Mouse (Mus musculus) embryonic facial prominence, embryonic 14.5 days (tissue): ENCODE data around the gene Rgmb. TPM values are rescaled to one million over a fixed set of nuclear protein-coding genes. Genes with fewer than 3 reads are reported as not detected.

Experiments
- ATAC-seq: fragments of 200-750 bp; cut with Nextera tagmentation; 2 replicates; pipeline ENCODE4 v1.8.0; 2017; ENCODE audit warnings: low read depth, moderate number of reproducible peaks, moderate TSS enrichment
- DNase-seq: peaks from one replicate; pipeline ENCODE4 v3.0.0-alpha.2; 2015; ENCODE audit warnings: low spot score
- H3K27ac ChIP-seq: fragments of 300-500 bp; sonication (generic); replicated peaks from 2 replicates; pipeline ENCODE4 v1.5.1; 2014; ENCODE audit warnings: low read depth, mild to moderate bottlenecking, low read length, moderate library complexity
- H3K27me3 ChIP-seq: fragments of 300-500 bp; sonication (generic); replicated peaks from 2 replicates; pipeline ENCODE4 v1.6.1; 2014; ENCODE audit warnings: low read length; ENCODE audit not compliant: control insufficient read depth, insufficient read depth
- H3K36me3 ChIP-seq: fragments of 300-500 bp; sonication (generic); 2 replicates; pipeline ENCODE4 v1.6.1; 2014; ENCODE audit warnings: low read length, mixed read lengths; ENCODE audit not compliant: control insufficient read depth, insufficient read depth
- H3K4me1 ChIP-seq: fragments of 300-500 bp; sonication (generic); 2 replicates; pipeline ENCODE4 v1.6.1; 2014; ENCODE audit warnings: antibody characterized with exemption, low read length; ENCODE audit not compliant: control insufficient read depth, insufficient read depth
- H3K4me2 ChIP-seq: fragments of 300-500 bp; sonication (generic); 2 replicates; pipeline ENCODE4 v1.6.1; 2014; ENCODE audit warnings: low read depth, mild to moderate bottlenecking, low read length, moderate library complexity, mixed read lengths
- H3K4me3 ChIP-seq: fragments of 300-500 bp; sonication (generic); 2 replicates; pipeline ENCODE4 v1.5.1; 2014; ENCODE audit warnings: low read depth, mild to moderate bottlenecking, low read length
- H3K9ac ChIP-seq: fragments of 300-500 bp; sonication (generic); 2 replicates; pipeline ENCODE4 v1.6.1; 2014; ENCODE audit warnings: low read depth, mild to moderate bottlenecking, low read length, moderate library complexity, mixed read lengths
- H3K9me3 ChIP-seq: fragments of 300-500 bp; sonication (generic); 2 replicates; pipeline ENCODE4 v1.6.1; 2016; ENCODE audit warnings: low read length; ENCODE audit not compliant: control insufficient read depth
- WGBS: fragments of 180-500 bp; shearing (Covaris S2); extraction: QIAGEN DNeasy Blood & Tissue Kit; methylation state at CpG from one replicate; pipeline ENCODE4 v1.1.7; 2014; 5-methylcytosine and 5-hydroxymethylcytosine counted together
- polyA plus RNA-seq: library from polyadenylated mRNA; unstranded; fragments of >200 nt; fragmentation: Nextera tagmentation; extraction: Ambion mirVana; gene quantifications from 2 replicates; pipeline ENCODE4 v1.2.1, GENCODE M21; 2014

Gene Rgmb
- polyA plus RNA-seq, 1 experiment from 2014 or later: 45.2 TPM

DNA sequence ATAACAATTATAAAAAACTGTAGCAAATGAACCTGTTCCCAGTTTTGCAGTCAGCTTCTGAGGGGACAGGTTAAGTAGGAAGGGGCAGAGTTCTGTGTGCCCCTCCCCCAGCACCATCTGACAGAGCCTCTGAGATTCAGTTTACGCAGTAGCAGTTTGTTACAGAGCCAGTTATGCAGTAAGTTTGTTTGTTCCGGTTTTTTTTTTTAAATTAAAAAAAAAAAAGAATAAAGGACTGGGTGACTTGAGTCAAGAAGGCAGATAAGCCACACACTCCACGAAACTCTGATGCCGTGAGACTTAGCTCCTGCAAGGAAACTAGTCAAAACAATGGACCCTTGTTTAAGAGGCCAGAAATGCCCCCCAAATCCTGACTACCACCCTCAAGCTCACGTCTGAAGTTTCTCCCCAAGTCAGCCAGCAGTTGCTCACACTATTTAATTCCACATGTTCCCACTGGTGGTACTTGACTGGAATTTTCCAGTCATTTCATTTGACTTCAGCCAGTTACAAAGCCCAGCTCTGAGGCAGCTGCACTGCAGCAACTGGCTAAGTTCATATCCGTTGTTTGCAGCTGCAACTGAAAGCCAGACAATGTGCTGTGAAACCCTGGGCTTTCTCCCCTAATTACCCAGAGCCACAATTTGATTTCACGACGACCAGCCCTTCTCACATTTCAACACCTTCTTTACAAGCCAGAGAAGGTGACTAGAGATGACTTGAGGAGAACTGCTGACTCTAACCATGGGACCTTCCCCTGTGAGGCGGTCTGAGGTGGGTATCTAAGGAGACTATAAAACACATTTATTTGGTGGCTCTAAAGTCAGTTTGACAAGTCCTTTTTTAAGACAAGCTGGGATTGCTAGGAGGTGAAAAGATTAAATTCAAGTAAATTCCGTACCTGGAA, 22.1 kb downstream of the Rgmb start:
- no peak overlapping the region for H3K9ac ChIP-seq
- H3K4me2 ChIP-seq: peak overlapping the region; percentile 8
- H3K9me3 ChIP-seq: no peaks in the 10 kb centered on the region
- peak overlapping the region; percentile 79 for H3K27ac ChIP-seq
- DNase-seq: peak; percentile 87
- 15% methylated on average over 10 of the region's 10 CpGs for WGBS
- no peak overlapping the region for H3K4me3 ChIP-seq
- no peaks in the 10 kb centered on the region for H3K27me3 ChIP-seq
- peak; percentile 47 for ATAC-seq
- peaks cover 24% of the 10 kb centered on the region for H3K36me3 ChIP-seq
- peaks cover 47% of the 10 kb centered on the region for H3K4me1 ChIP-seq

- no peak for ATAC-seq
- DNase-seq: no peak
- WGBS: 49% methylated on average over 4 of the region's 4 CpGs
- H3K27me3 ChIP-seq: no peaks in the 10 kb centered on the region
- H3K9me3 ChIP-seq: no peaks in the 10 kb centered on the region
- peak overlapping the region; percentile 8; the same call in 1 of the 2 replicates for H3K4me2 ChIP-seq
- peaks cover 24% of the 10 kb centered on the region for H3K36me3 ChIP-seq
- no peak overlapping the region for H3K9ac ChIP-seq
- no peak overlapping the region for H3K4me3 ChIP-seq
- peaks cover 41% of the 10 kb centered on the region for H3K4me1 ChIP-seq
- peak overlapping the region; percentile 79; the same call in 1 of the 2 replicates for H3K27ac ChIP-seq
Measured at GRCm38 (mm10) chr17:15808015-15808414, 22.8 kb downstream of the Rgmb start.

DNA sequence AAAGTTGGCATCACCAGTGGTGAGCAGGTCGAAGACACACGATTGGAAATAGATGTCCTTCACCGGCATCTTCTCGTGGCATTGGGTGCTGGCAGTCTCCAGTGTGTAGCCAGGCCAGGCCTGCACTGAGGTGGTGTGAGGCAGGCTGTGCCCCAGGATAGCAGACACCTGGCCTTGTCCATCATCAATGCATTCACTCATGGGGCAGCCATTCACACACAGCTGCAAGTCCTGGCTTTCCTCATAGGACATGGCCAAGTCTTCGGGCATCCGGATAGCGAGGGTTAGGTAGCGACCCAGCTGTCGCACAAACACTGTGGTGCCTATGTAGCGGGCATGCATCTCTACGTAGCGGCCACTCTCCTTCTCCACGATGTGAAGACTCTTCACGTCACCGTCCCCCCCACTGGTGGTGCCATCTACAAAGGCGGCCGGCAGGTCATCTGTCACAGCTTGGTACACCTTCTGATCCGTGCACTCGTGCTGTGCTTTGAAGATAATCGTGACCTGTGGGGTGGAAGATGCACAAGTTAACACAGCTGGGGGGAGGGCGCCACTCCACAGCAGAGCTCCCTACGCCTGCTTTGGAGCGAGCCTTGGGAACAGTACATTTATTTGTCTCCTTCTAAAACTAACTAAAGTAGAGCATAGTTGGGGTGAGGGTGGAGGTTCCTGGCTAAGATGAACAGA, 23.4 kb downstream of the Rgmb start:
- Histone ChIP-seq H3K27me3 (no peaks in the 10 kb centered on the region), H3K4me3 (no peak overlapping the region), H3K4me2 (no peak overlapping the region), H3K27ac (no peak overlapping the region), H3K9ac (no peak overlapping the region), H3K9me3 (no peaks in the 10 kb centered on the region), H3K36me3 (peaks cover 25% of the 10 kb centered on the region), H3K4me1 (peaks cover 37% of the 10 kb centered on the region)
- WGBS: 88% methylated on average over 23 of the region's 23 CpGs
- ATAC-seq (peak; percentile 53), DNase-seq (peak; percentile 64)

DNA sequence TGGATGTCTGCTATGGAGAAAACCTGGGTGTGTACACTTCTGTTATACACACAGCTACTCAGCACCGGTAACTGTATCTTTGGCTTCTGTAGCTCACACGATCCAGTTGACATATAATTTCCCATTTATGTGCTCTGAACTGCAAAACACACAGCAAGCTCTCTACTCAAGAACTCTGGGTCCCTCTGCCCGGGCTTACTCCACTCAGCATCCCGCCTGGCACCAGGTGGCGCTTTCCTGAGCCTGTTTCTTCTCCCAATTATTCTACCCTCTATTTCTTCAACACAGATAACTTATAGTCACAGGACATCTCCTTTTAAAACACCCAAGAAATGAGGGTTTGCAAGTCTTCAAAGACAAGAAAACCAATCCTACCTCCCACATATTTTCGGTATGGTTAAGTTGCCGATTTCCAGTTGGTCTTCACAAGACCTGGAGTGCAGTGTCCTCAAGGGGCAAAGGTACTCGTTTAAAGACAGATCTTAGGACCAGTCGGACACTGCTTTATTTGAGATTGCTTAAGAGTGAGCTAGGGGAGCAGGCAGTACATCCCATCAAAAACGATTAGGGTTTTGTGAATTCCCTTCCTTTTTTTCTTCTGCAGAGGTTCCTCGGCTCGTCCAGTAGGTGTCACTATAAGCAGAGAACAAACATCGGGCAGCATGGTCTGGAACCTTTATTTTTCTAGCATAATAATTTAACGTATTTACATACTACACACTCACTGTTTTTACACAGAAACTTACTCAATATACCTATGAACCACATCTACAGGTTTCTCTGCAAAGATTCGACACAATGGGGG, 26.6 kb downstream of the Rgmb start:
- H3K9ac ChIP-seq: no peak overlapping the region
- no peak overlapping the region for H3K4me3 ChIP-seq
- WGBS: 46% methylated on average over 15 of the region's 15 CpGs
- H3K27ac ChIP-seq: no peak overlapping the region
- H3K4me2 ChIP-seq: no peak overlapping the region
- ATAC-seq (no peak), DNase-seq (peak; percentile 55)
- H3K27me3 ChIP-seq: no peaks in the 10 kb centered on the region
- peaks cover 12% of the 10 kb centered on the region for H3K4me1 ChIP-seq
- peaks cover 26% of the 10 kb centered on the region for H3K36me3 ChIP-seq
- no peaks in the 10 kb centered on the region for H3K9me3 ChIP-seq

GRCm38 (mm10) chr17:15799195-15799793, 31.5 kb downstream of the Rgmb start:
- 54% methylated on average over 3 of the region's 3 CpGs for WGBS

DNA sequence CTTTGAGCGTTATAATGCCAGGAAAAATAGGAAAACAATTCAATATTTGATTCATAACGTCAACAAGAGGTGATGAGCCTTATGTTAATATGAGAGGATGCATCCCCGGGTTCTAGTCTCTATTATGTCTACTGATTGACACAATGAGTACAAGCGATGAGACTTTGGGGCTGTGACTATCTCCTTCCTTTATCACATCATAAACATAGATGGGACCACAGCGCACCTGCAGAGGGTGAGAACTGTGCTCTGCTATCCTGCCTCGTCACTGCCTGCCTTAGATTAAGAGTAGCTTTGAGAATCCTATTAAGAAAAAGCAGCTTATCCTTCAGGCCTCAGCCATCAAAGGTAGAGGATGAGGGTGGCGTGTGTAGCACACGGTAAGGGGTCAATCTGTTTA, 40.1 kb downstream of the Rgmb start:
- 88% methylated on average over 8 of the region's 8 CpGs for WGBS
- Histone ChIP-seq H3K9ac (no peak overlapping the region), H3K4me1 (no peaks in the 10 kb centered on the region), H3K9me3 (no peaks in the 10 kb centered on the region), H3K4me2 (no peak overlapping the region), H3K27ac (no peak overlapping the region), H3K4me3 (no peak overlapping the region), H3K36me3 (no peaks in the 10 kb centered on the region), H3K27me3 (no peaks in the 10 kb centered on the region)
- DNase-seq (no peak), ATAC-seq (no peak)

More at GRCm38 (mm10) chr17:15799195-15799793, 31.5 kb downstream of the Rgmb start:
- no peak overlapping the region for H3K4me3 ChIP-seq
- H3K9ac ChIP-seq: no peak overlapping the region
- H3K27me3 ChIP-seq: no peaks in the 10 kb centered on the region
- ATAC-seq (no peak), DNase-seq (no peak)
- H3K4me1 ChIP-seq: no peaks in the 10 kb centered on the region
- no peak overlapping the region for H3K27ac ChIP-seq
- H3K4me2 ChIP-seq: no peak overlapping the region
- H3K36me3 ChIP-seq: 0 out of 2 replicates have a peak, but pooled peaks cover 5% of the 10 kb centered on the region
- H3K9me3 ChIP-seq: no peaks in the 10 kb centered on the region

DNA sequence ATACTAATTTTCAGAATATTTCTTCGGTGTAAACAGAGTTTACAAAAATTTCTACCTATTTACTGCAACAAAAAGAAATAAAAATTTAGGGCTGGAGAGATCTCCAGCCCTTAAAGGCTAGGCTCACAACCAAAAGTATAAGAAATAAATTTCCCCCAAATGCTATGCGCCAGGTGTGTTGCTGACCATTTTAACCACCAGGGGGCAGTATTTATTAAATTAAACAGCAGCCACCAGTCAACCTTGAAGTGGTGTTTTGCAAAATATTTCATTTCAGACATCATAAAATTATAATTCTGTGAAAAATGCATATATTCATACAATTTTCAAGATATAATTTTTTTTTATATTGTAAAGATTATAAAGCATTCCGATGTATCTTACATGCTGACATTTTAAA, 43.8 kb downstream of the Rgmb start:
- Histone ChIP-seq H3K36me3 (no peaks in the 10 kb centered on the region), H3K9me3 (no peaks in the 10 kb centered on the region), H3K27me3 (no peaks in the 10 kb centered on the region), H3K4me2 (no peak overlapping the region), H3K9ac (no peak overlapping the region), H3K4me1 (no peaks in the 10 kb centered on the region), H3K27ac (no peak overlapping the region), H3K4me3 (no peak overlapping the region)
- ATAC-seq: no peak
- WGBS: 23% methylated on average over 3 of the region's 3 CpGs
- DNase-seq: peak; percentile 55

GRCm38 (mm10) chr17:15777979-15778378, 52.9 kb downstream of the Rgmb start:
- no peaks in the 10 kb centered on the region for H3K27me3 ChIP-seq
- WGBS: 84% methylated on average over 6 of the region's 6 CpGs
- H3K36me3 ChIP-seq: no peaks in the 10 kb centered on the region
- ATAC-seq: no peak
- no peak overlapping the region for H3K4me3 ChIP-seq
- H3K4me2 ChIP-seq: no peak overlapping the region
- no peak overlapping the region for H3K27ac ChIP-seq
- DNase-seq: no peak
- no peaks in the 10 kb centered on the region for H3K9me3 ChIP-seq
- no peak overlapping the region for H3K9ac ChIP-seq
- no peaks in the 10 kb centered on the region for H3K4me1 ChIP-seq
